Mouse (Mus musculus): ENCODE measurements at regions not wholly inside any gene's neighbourhood (a gene's known extent, or its start where the extent isn't known, plus 50 kb on each side); places are given as distances from the start of the nearest gene placed in this dataset.

GRCm38 (mm10) chr1:187413881-187414280 is 194.7 kb upstream of the Esrrg start:
- no peak for DNase-seq

- DNase-seq = no peak
These were observed 190.1 kb upstream of the Esrrg start for GRCm38 (mm10) chr1:187418186-187419140.

DNA sequence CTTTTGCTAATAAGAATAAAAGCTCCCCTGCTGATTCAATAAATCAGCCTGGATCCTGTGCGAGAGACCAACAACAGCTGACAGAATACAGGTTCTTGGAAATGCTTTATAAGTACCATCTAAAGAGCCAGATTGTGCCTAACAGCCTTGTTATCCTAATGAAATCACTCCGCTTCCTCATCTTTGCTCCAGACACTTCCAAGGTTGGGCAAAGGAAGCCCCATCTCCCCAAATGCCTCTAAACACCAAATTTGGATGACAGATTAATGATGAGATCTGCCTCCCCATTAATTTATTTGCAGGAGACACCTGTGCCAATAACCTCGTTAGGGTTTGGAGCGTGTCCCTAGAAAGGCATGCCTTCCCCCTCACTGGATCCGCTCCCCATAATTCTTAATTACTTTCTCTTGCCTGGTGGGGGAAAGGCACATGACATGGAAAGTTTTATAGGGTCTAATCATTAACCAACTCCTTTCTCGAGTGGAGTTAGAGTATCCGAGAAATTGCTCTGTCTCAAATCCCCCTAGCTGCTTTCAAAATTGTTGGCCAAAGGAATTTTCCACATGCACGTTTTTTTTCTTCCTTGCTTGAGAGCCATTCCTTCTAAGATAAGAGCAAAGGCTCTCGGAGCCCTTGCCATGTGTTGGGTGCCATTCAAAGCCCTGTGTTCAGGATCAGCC is 179.9 kb upstream of the Esrrg start:
- peak; percentile 59 for DNase-seq

GRCm38 (mm10) chr1:187433716-187434634 is 174.6 kb upstream of the Esrrg start:
- DNase-seq = no peak

DNA sequence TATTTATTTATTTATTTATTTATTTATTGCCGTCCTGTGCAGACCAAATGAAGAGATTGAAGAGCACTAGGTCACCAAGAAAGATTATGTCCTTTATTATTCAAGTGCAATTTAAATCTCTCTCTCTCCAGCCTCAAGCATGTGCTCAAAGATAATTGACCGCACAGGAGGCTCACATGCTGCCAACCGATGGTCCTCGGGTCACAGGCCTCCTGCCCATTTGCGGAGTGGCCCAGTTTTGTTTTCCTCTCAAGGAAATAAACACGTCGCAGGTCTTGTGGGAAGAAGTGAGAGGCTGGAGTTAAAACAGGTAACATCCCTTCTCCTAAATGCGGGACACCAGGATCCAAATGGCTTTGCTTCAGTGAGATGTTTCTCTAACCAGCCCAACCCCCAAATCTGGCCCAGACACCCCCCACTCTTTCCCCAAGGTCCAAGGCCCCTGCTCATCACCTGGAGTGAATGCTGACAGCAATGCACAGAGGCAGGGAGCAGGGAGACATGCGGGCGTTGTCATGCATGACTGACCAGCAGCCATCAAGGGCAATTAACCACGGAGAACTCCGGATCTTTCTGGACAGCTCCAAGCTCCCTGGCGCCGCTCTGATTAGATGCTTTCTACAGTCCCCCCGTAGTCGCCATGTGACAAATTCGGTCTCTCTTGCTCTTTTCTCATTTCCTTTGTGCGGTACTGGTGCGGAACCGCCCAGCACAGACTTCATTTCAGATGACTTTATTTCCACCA is 169.2 kb upstream of the Esrrg start:
- DNase-seq = peak; percentile 79

DNA sequence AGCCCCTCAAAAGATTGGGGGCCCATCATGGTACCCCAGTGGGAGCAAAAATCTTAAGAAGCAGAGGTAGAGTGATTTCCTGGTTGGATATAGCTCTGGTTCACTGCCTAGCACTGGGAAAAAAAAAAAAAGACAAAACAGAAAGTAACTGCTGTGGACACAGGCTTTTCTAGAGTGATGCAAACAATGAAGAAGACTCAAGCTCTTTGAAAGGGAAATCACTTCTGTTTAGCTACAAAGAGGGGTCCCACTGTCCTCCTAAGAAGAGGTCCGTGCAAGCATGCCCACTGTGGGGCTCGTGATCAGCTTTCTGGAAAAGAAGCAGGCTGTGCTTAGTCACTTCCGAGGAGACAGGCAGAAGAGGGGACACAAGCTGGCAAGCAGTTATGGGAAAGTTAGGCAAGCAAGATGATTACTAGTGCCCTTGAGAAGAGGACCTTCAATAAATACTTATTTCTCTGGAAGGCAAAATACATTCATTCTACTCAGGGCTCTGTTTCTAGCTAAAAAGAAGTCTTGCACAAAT is 166.9 kb upstream of the Esrrg start:
- DNase-seq = no peak

DNA sequence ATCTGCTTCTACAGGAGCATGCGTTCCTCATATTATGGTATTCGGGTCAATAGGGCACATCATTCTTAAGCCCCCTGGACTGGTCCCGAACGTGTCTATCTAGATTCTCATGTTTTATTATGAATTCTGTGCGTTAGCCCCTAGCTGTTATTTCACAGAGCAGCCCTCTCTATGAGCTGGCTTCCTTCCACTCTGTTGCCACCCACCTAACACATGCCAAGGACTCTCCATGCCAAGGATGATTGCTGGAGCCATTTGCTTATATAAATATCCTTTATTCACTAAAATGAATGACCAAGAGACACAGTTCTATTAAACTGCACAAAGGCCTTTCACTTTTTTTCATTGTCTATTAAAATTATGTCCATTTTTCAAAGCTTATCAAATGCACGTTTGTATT is 162.1 kb upstream of the Esrrg start:
- DNase-seq = no peak

- DNase-seq = peak; percentile 82
These were observed 160.4 kb upstream of the Esrrg start for GRCm38 (mm10) chr1:187448173-187448572.

DNA sequence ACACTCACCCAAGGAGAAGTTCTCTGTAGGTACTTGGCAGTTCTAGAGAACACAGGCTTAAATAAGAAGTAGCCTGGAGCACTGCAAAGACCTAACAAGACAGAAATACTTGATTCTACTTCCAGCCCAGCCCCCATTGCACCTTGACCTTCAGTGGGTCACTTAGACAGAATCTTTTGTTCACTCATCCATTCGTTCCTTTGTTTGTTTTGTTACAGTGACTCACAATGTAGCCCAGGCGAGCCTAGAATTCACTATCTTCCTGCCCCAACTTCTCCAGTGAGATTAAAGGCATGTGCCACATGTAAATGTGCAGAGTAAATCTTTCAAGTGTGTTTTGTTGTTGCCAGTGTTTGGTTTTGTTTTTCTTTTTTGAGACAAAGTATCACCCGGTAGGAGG is 158.5 kb upstream of the Esrrg start:
- DNase-seq = no peak

DNA sequence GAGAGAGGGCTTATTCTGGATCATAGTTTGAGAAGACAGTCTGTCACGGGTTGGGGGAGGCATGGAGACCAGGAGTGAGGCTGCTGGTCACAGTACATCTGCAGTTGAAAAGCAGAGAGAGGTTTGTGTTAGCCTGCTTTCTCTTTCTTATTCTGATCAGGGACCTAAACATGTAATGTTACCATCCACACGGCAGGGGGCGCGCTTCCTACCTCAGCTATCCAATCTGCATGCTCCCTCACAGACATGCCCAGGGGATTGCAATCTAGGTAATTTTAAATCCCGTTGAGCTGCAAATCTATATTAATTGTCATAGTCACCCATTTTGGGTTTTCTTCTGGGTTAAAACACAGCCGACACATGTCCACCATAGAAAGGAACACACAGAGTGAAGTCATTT is 156.4 kb upstream of the Esrrg start:
- peak; percentile 44 for DNase-seq

DNA sequence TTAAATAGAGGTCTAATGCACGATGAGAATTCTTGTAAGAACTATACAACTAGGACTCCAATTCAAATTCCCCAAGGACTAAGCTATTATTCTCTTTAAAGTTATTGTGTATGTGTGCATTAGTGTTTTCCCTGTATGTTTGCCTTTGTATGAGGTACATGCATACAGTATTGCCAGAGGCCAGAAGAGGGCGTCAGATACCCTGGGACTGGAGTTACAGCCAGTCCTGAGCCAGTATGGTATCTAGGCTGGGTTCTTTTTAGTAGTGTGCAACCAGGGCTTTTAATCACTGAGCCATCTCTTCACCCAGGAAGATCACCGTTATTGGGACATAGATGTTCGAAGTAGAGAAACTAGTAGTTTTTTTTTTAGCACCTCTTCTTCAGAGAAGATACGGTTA is 154.2 kb upstream of the Esrrg start:
- peak; percentile 33 for DNase-seq

- DNase-seq = no peak
These were observed 123.8 kb upstream of the Esrrg start for GRCm38 (mm10) chr1:187484821-187485220.

DNA sequence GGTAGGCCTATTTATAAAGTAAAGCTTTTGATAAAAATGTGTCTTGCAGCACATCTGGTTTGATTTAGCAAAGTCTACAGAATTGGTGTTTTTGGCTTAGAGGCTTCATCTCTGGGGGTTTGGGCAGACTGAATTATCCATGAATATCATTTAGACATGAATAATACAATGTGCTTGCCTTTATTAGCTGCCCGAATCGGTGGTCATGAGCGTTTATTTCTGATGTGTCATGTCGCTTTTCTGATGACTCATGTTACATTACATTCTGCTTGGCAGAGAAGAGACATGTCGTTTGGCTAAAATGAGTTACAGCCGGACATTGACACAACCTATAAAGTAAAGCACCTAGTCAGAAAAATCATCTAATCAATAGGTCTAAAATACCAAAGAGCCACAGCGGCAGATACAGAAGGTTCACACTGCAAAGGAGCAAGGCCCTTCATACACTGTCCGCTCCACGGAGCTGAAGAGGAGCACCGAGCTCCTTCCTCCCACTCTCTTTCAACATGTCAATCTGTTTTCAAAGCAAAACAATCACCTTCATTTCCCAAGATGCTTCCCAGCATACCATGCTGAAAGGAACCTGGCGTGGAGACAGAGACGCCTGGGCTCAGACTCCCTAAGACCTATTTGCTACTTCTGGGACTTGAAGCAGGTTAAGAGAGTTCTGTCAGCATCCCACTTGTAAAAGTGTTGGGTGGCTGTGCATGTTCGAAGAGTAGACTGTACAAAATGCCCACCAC is 120.5 kb upstream of the Esrrg start:
- DNase-seq = no peak

DNA sequence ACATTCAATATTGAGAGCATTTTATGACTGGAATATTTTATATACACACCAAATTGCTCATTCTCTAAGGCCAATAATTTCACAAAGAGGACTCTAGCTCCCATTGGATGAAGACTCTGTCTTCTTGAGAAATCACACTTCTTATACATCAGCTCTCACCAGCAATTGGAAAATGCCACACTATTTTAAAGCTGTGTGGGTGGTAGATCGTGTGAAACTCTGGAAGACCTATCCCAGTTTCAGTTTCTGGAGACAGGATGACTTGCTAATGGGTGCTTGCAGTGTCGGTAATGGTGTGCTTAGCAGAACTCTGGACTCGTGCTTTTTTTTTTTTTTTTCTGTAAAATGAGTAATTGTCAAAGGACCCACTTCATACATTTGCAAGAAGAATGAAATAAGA is 119.1 kb upstream of the Esrrg start:
- no peak for DNase-seq

- no peak for DNase-seq
These were observed 103.2 kb upstream of the Esrrg start for GRCm38 (mm10) chr1:187505368-187505767.

- no peak for DNase-seq
These were observed 101.4 kb upstream of the Esrrg start for GRCm38 (mm10) chr1:187507217-187507616.

GRCm38 (mm10) chr1:187531349-187531922 is 77.2 kb upstream of the Esrrg start:
- peak; percentile 69 for DNase-seq

GRCm38 (mm10) chr1:187536263-187536662 is 72.3 kb upstream of the Esrrg start:
- DNase-seq = no peak

DNA sequence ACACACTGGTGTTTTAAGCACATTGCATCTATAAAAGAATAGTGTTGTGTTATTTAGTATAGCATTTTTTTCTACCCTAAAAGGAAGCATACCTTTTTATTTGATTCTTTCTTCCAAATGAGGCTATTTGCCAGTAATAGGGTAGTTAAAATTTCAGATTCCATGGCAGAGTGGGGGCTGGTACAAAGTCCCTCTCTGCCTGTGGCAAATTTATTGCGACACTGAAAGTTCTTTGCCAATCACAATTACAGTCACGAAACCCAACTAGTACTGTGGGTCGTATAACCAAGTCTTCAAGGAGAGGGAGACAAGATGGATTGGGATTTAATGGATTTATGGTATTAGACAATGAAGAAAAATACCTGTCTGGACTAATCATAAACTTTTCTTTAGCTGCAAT is 51.9 kb upstream of the Esrrg start:
- DNase-seq = no peak
